Mouse (Mus musculus) limb, embryonic 11.5 days (tissue): ENCODE measurements around the gene Nkx3-2. TPM values are rescaled to one million over a fixed set of nuclear protein-coding genes. Genes with fewer than 3 reads are reported as not detected.

Experiments used
- ATAC-seq: fragments of 200-750 bp; cut with Nextera tagmentation; 2 replicates; pipeline ENCODE4 v1.8.0; 2017; ENCODE audit warnings: low read depth; ENCODE audit not compliant: insufficient number of reproducible peaks, low FRiP score, low TSS enrichment
- DNase-seq: peaks from one replicate; pipeline ENCODE4 v3.0.0-alpha.2; 2015; ENCODE audit warnings: low spot score
- H3K27ac ChIP-seq: fragments of 300-500 bp; sonication (generic); replicated peaks from 2 replicates; pipeline ENCODE4 v1.5.1; 2014; ENCODE audit warnings: low read depth, mild to moderate bottlenecking, low read length
- H3K27me3 ChIP-seq: fragments of 300-500 bp; sonication (generic); 2 replicates; pipeline ENCODE4 v1.6.1; 2014; ENCODE audit warnings: mild to moderate bottlenecking, low read length, mixed read lengths; ENCODE audit not compliant: control insufficient read depth, insufficient read depth
- H3K36me3 ChIP-seq: fragments of 300-500 bp; sonication (generic); 2 replicates; pipeline ENCODE4 v1.6.1; 2014; ENCODE audit warnings: mild to moderate bottlenecking, low read length, moderate library complexity, mixed read lengths; ENCODE audit not compliant: control insufficient read depth, insufficient read depth
- H3K4me1 ChIP-seq: fragments of 300-500 bp; sonication (generic); 2 replicates; pipeline ENCODE4 v1.6.1; 2014; ENCODE audit warnings: low read length, mixed read lengths; ENCODE audit not compliant: control insufficient read depth, insufficient read depth
- H3K4me2 ChIP-seq: fragments of 300-500 bp; sonication (generic); 2 replicates; pipeline ENCODE4 v1.6.1; 2014; ENCODE audit warnings: low read depth, mild to moderate bottlenecking, moderate library complexity; ENCODE audit not compliant: severe bottlenecking
- H3K4me3 ChIP-seq: fragments of 300-500 bp; sonication (generic); 2 replicates; pipeline ENCODE4 v1.5.1; 2014; ENCODE audit warnings: low read depth, low read length
- H3K9ac ChIP-seq: fragments of 300-500 bp; sonication (generic); 2 replicates; pipeline ENCODE4 v1.6.1; 2014; ENCODE audit warnings: mild to moderate bottlenecking, low read length
- H3K9me3 ChIP-seq: fragments of 300-500 bp; sonication (generic); 2 replicates; pipeline ENCODE4 v1.6.1; 2016; ENCODE audit warnings: low read length; ENCODE audit not compliant: control insufficient read depth
- WGBS: fragments of 180-500 bp; shearing (Covaris S2); extraction: QIAGEN DNeasy Blood & Tissue Kit; methylation state at CpG from one replicate; pipeline ENCODE4 v1.1.7; 2014; 5-methylcytosine and 5-hydroxymethylcytosine counted together
- polyA plus RNA-seq: library from polyadenylated mRNA; unstranded; fragments of >200 nt; fragmentation: Nextera tagmentation; extraction: Ambion mirVana; gene quantifications from 2 replicates; pipeline ENCODE4 v1.2.1, GENCODE M21; 2014

Gene Nkx3-2
- polyA plus RNA-seq, 1 experiment from 2014 or later: 2.3 TPM

DNA sequence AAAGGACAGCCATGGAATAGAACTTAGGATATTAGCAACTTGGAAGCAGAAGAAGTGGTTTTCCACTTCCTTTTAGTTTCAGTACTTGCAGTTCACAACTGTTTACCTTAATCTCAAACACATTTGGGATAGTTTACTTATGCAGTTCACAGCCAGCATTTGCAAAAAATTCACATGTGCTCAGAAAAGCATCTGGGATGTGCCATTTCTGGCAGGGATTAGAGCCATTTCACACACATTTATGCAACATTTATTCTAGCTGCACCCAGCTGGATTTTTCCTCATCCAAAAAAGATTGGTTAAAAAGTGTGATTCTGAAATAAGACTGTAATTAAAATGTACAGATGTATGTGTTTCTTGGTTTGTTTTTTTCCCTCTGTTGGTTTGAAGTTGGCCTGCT is 30.1 kb upstream of the Nkx3-2 start:
- H3K36me3 ChIP-seq: peaks cover 7% of the 10 kb centered on the region; the same call in 1 of the 2 replicates

DNA sequence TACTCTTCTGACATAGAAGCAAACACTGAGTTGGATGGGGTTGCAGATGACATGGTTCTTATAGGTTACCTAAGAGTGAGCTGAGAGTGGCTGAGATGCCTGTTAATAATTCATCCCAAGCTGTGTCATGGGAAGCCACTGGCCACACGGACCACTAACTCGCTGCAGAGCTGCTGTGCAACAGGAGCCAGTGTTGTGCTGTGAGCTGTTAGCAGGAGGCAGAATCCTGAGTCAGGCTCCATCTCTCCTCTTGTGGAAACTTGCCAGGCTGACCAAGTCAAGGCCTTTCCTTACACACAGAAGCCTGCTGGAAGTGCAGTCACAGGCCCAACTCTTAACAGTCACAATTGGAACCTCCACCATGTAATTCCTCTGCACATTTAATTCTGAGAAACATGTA is 26.2 kb upstream of the Nkx3-2 start:
- H3K27me3 ChIP-seq: no peaks in the 10 kb centered on the region
- H3K4me3 ChIP-seq: no peak overlapping the region
- no peak for DNase-seq
- H3K27ac ChIP-seq: no peak overlapping the region
- 90% methylated on average over 2 of the region's 2 CpGs for WGBS
- peaks cover 16% of the 10 kb centered on the region for H3K36me3 ChIP-seq
- H3K4me1 ChIP-seq: no peaks in the 10 kb centered on the region
- no peaks in the 10 kb centered on the region for H3K9me3 ChIP-seq
- ATAC-seq: no peak
- no peak overlapping the region for H3K4me2 ChIP-seq
- no peak overlapping the region for H3K9ac ChIP-seq

More for the DNA sequence above, 30.1 kb upstream of the Nkx3-2 start:
- DNase-seq (no peak), ATAC-seq (no peak)
- H3K27me3 ChIP-seq: no peaks in the 10 kb centered on the region
- H3K9ac ChIP-seq: no peak overlapping the region
- H3K4me1 ChIP-seq: no peaks in the 10 kb centered on the region
- H3K4me3 ChIP-seq: no peak overlapping the region
- H3K9me3 ChIP-seq: no peaks in the 10 kb centered on the region
- no peak overlapping the region for H3K4me2 ChIP-seq
- H3K27ac ChIP-seq: no peak overlapping the region

DNA sequence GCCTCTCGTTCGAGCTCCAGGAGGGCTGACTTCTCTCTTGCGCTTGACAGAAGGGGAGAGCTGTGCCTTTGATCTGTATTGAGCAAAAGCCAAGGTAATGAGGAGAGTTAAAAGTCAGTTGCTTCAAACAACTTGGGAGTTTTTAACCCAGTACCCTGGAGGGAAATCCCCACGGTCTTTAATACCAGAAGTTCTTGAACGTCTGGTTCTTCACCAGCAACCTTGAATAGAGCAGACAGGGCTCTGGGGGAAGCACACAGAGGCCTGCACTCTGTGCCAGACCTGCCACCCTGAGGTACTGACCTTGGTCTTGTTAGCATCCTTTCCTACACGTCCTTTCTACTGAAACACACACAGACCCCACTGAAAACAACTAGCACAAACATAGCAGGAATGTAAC is 24.6 kb upstream of the Nkx3-2 start:
- H3K9ac ChIP-seq: no peak overlapping the region
- peaks cover 15% of the 10 kb centered on the region for H3K36me3 ChIP-seq
- H3K27me3 ChIP-seq: no peaks in the 10 kb centered on the region
- WGBS: 61% methylated on average over 6 of the region's 6 CpGs
- H3K27ac ChIP-seq: no peak overlapping the region
- H3K4me2 ChIP-seq: no peak overlapping the region
- no peak for DNase-seq
- no peak for ATAC-seq
- H3K4me3 ChIP-seq: no peak overlapping the region
- H3K9me3 ChIP-seq: no peaks in the 10 kb centered on the region
- H3K4me1 ChIP-seq: no peaks in the 10 kb centered on the region

DNA sequence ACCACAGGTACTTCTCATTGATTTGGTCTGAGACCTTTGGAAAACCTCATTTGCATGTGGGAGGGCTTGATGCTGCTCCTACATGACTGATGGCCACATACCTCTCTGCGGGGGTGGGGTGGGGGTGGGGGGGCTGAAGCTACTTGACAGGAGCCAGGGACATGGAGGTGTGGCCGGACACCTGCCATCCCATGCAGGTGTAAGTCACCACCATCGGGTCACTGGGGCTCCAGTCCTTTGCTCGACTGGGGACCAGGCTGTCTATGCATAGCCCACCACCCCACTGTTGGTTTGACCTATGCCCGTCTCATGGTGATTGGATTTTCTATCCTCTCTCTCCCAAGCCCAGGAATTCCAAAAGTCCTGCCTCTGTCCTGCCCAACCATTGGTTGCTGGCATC is 17.6 kb upstream of the Nkx3-2 start:
- WGBS: 86% methylated on average over 5 of the region's 5 CpGs
- Histone ChIP-seq H3K4me2 (no peak overlapping the region), H3K27me3 (no peaks in the 10 kb centered on the region), H3K36me3 (peaks cover 7% of the 10 kb centered on the region; the same call in 1 of the 2 replicates), H3K9ac (no peak overlapping the region), H3K9me3 (no peaks in the 10 kb centered on the region), H3K27ac (no peak overlapping the region), H3K4me1 (no peaks in the 10 kb centered on the region), H3K4me3 (no peak overlapping the region)
- no peak for DNase-seq
- peak; percentile 51 for ATAC-seq

DNA sequence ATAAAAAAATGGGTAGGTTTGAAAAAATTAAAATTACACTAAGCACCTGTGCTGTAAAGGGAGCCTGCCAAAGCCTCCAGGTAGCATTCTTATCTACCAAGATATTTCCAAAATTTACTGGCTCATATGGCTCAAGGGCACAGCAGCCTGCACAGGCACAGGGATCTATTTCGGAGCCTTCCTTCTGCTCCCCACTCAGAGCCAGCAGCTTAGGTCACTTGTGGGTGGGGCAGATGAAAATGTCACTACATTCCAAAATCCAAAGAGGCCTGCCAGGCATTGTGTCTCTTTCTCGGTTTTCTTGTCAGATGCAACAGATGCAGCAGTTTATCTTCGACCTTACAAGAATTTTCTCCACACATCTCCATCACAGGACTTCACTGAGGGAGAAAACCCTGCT is 15.7 kb upstream of the Nkx3-2 start:
- no peak overlapping the region for H3K9ac ChIP-seq
- no peaks in the 10 kb centered on the region for H3K9me3 ChIP-seq
- WGBS: 80% methylated on average over 3 of the region's 3 CpGs
- no peaks in the 10 kb centered on the region for H3K27me3 ChIP-seq
- H3K27ac ChIP-seq: no peak overlapping the region
- no peaks in the 10 kb centered on the region for H3K4me1 ChIP-seq
- DNase-seq (no peak), ATAC-seq (no peak)
- H3K4me2 ChIP-seq: no peak overlapping the region
- no peak overlapping the region for H3K4me3 ChIP-seq
- no peaks in the 10 kb centered on the region for H3K36me3 ChIP-seq

DNA sequence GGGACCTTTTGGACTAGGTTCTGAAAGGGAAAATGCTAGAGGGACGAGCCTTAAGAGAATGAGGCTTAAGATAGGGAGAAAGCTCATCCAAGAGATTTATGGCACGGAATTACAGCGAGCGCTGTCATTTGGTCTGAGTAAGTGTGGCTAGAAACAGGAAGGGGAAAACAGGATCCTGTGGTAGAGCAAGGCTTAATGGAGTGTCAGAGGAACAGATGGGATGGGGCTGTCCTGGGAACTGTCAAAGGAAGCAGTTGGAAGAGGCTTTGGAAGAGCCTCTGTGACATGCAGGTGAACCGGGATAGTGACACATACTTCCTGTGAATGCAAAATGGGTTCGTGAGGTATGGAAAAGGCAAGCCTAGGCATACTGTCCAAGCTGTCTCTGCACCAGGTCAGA is 11.4 kb upstream of the Nkx3-2 start:
- Histone ChIP-seq H3K36me3 (no peaks in the 10 kb centered on the region), H3K9me3 (no peaks in the 10 kb centered on the region), H3K4me2 (no peak overlapping the region), H3K27me3 (no peaks in the 10 kb centered on the region), H3K9ac (no peak overlapping the region), H3K4me1 (no peaks in the 10 kb centered on the region), H3K4me3 (no peak overlapping the region), H3K27ac (no peak overlapping the region)
- DNase-seq: no peak
- ATAC-seq: no peak
- WGBS: 24% methylated on average over 6 of the region's 6 CpGs

DNA sequence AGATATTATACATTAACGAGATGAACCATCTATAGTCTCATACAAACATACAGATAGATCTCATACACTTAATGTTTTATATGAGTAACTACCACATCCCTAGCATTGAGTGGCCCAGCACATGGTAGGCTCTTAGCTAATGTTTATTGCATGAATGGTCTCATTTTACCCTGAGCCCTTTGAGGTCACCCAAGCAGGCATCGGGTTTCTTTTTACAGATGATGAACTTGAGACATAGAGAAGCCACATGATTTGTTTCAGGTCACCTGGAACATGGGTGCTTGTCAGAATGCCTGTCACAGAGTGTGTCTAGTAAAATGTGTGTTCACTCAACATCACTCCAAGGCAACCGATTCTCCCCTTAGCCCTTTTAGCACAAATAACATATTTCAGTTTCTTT is 11.0 kb upstream of the Nkx3-2 start:
- DNase-seq: no peak
- Histone ChIP-seq H3K9ac (no peak overlapping the region), H3K4me3 (no peak overlapping the region), H3K27me3 (no peaks in the 10 kb centered on the region), H3K9me3 (no peaks in the 10 kb centered on the region), H3K27ac (no peak overlapping the region), H3K36me3 (no peaks in the 10 kb centered on the region), H3K4me2 (no peak overlapping the region), H3K4me1 (no peaks in the 10 kb centered on the region)
- WGBS: 66% methylated on average over 3 of the region's 3 CpGs
- no peak for ATAC-seq

- no peak overlapping the region for H3K9ac ChIP-seq
- peaks cover 41% of the 10 kb centered on the region for H3K27me3 ChIP-seq
- peak overlapping the region; percentile 32; the same call in 1 of the 2 replicates for H3K4me2 ChIP-seq
- WGBS: 6% methylated on average over 21 of the region's 21 CpGs
- H3K27ac ChIP-seq: no peak overlapping the region
- no peaks in the 10 kb centered on the region for H3K9me3 ChIP-seq
- DNase-seq (peak; percentile 97), ATAC-seq (no peak)
- no peaks in the 10 kb centered on the region for H3K36me3 ChIP-seq
- H3K4me3 ChIP-seq: no peak overlapping the region
- peaks cover 12% of the 10 kb centered on the region; the same call in 1 of the 2 replicates for H3K4me1 ChIP-seq
Observed at GRCm38 (mm10) chr5:41768382-41769040, 4.2 kb upstream of the Nkx3-2 start.
